Mouse (Mus musculus) megakaryocyte, embryonic 14.5 days (primary cell): ENCODE results near the gene Pgm5. TPM values are rescaled to one million over a fixed set of nuclear protein-coding genes. Genes with fewer than 3 reads are reported as not detected.

Source experiments
- H3K27me3 ChIP-seq: replicated peaks from 2 replicates; pipeline ENCODE3; 2012; ENCODE audit warnings: inconsistent platforms
- H3K36me3 ChIP-seq: replicated peaks from 2 replicates; pipeline ENCODE3; 2012; ENCODE audit warnings: low read length, inconsistent platforms, mixed read lengths
- H3K4me1 ChIP-seq: 2 replicates; pipeline ENCODE4 v1.6.1; 2012; ENCODE audit warnings: inconsistent platforms
- H3K4me3 ChIP-seq: replicated peaks from 2 replicates; pipeline ENCODE3; 2012; ENCODE audit warnings: moderate library complexity, mild to moderate bottlenecking, inconsistent platforms
- H3K9me3 ChIP-seq: 2 replicates; pipeline ENCODE4 v1.6.1; 2012; ENCODE audit warnings: inconsistent platforms
- FLI1 ChIP-seq: IDR thresholded peaks from 2 replicates; pipeline ENCODE4 v1.6.1; 2012; ENCODE audit warnings: low read length, inconsistent platforms, mixed read lengths
- GATA1 ChIP-seq: IDR thresholded peaks from 3 replicates; pipeline ENCODE4 v1.6.1; 2012; ENCODE audit warnings: mixed read lengths, low read length, inconsistent platforms, borderline replicate concordance
- polyA plus RNA-seq: library from polyadenylated mRNA; stranded (reverse); fragments of >175 nt; gene quantifications from 2 replicates; pipeline ENCODE4 v1.2.3, GENCODE M21; 2012; ENCODE audit warnings: low replicate concordance; ENCODE audit not compliant: insufficient read depth

Pgm5 gene
- polyA plus RNA-seq, 1 experiment = not detected

DNA sequence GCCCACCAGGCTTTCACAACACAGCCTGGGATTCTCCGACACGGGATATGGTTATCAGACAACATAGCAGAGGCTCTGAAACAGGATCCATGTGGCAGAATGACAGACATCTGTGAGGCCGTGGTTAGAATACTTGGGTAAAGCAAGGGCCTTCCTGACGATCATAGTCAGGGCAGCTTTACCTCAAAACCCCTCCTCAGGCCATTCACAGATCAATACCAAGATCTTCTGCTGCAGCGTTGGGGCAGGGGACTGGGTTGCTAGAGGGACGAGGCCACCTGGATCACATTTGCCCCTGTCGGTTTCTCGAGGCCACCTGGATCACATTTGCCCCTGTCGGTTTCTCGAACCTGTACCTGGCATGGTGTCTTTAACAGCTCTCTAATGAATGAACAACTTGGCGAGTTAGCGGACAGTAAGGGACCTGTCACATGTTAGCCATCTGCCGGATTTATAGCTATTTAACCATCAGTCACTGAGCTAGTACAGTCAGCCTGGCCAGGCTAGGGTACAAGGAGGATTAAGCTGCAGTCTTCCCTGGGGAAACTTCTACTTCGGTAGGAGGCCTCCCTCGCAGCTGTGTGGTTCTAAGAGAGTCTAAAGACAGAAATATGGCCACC is 76.5 kb downstream of the Pgm5 start:
- H3K36me3 ChIP-seq = no peaks in the 10 kb centered on the region
- TF ChIP-seq GATA1 (no peak), FLI1 (no peak)
- H3K4me1 ChIP-seq = no peaks in the 10 kb centered on the region
- H3K9me3 ChIP-seq = no peaks in the 10 kb centered on the region
- peaks cover 4% of the 10 kb centered on the region for H3K27me3 ChIP-seq
- no peak overlapping the region for H3K4me3 ChIP-seq

GRCm38 (mm10) chr19:24783736-24784135 is 77.9 kb downstream of the Pgm5 start:
- H3K27me3 ChIP-seq = peaks cover 4% of the 10 kb centered on the region
- no peaks in the 10 kb centered on the region for H3K4me1 ChIP-seq
- no peaks in the 10 kb centered on the region for H3K36me3 ChIP-seq
- TF ChIP-seq FLI1 (no peak), GATA1 (no peak)
- no peak overlapping the region for H3K4me3 ChIP-seq
- H3K9me3 ChIP-seq = no peaks in the 10 kb centered on the region

DNA sequence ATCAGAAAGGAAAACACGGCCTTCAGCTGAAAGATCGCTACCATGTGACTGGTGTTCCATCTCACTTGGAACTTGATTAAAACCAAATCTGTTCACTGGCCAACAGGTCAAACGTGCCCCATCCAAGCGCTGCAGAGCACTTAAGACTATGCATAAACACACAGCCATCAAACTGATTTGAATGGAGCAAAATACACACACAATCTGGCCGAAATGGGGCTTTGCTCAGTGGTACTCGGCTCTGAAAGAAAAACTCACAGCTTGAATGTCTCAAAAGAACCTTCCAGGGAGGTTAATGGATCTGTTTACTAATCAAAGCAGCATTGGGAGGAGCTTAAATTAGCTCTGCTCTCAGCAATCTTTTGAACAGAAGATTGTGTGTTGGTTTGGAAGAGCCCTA is 81.7 kb downstream of the Pgm5 start:
- no peaks in the 10 kb centered on the region for H3K4me1 ChIP-seq
- no peaks in the 10 kb centered on the region for H3K9me3 ChIP-seq
- H3K27me3 ChIP-seq = no peaks in the 10 kb centered on the region
- no peak overlapping the region for H3K4me3 ChIP-seq
- TF ChIP-seq GATA1 = no peak
- TF ChIP-seq FLI1 = no peak
- no peaks in the 10 kb centered on the region for H3K36me3 ChIP-seq

DNA sequence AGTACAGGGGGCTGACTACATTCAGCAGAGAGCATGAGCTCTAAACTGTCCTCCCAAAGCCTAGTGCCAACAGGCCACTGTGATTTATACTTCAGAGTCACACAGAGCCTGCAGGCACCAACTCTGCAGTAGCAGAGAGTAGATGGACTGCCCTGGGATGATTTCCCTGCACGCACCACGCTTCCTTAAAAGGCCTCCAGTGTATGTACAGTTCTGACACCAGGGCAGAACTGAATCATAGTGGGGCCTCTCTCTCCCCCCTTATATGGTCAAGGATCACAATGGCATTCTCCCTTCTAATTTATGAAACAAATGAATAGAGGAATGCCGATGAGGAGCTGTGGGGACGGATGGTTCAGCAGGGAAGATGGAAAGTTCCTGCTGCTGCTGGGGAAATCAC is 91.3 kb downstream of the Pgm5 start:
- H3K9me3 ChIP-seq = no peaks in the 10 kb centered on the region
- no peaks in the 10 kb centered on the region for H3K36me3 ChIP-seq
- H3K27me3 ChIP-seq = no peaks in the 10 kb centered on the region
- no peak for TF ChIP-seq GATA1
- no peak for TF ChIP-seq FLI1
- H3K4me3 ChIP-seq = no peak overlapping the region
- H3K4me1 ChIP-seq = no peaks in the 10 kb centered on the region

GRCm38 (mm10) chr19:24767401-24767800 is 94.3 kb downstream of the Pgm5 start:
- H3K27me3 ChIP-seq = no peaks in the 10 kb centered on the region
- H3K4me3 ChIP-seq = no peak overlapping the region
- TF ChIP-seq GATA1 (no peak), FLI1 (no peak)
- H3K4me1 ChIP-seq = no peaks in the 10 kb centered on the region
- no peaks in the 10 kb centered on the region for H3K9me3 ChIP-seq
- H3K36me3 ChIP-seq = no peaks in the 10 kb centered on the region

DNA sequence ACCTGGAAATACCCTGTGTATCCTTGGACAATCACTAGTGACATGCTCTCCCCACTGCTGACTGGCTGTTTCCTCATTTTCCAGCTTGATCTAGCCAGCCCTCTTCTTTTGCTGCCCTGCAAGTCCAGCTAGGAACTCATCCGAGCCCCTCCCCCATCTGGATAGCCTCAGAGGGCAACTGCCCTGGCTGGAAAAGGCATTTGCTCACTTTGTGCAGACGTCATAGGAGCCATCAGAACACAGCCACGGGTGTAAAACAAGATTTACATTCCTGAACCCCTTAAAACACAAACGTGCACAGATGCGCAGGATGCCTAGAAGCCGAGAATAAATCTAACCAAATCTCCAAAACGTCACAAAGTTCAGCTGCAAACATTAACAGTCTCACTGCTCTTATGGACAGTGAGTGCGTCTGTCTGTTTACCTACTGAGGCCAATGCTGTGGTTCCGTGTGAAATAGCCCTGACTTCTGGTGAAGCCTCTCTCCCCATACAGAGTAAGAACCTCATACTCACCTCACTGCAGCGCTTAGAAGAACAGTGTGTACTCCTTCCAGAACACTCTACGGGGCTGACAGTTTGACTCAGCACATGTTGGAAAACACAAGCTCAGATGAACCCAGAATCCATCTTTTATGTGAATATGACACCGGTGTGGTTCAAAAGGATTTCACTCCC is 99.0 kb downstream of the Pgm5 start:
- Histone ChIP-seq H3K36me3 (no peaks in the 10 kb centered on the region), H3K9me3 (no peaks in the 10 kb centered on the region), H3K27me3 (peaks cover 3% of the 10 kb centered on the region), H3K4me3 (no peak overlapping the region), H3K4me1 (no peaks in the 10 kb centered on the region)
- TF ChIP-seq GATA1 (no peak), FLI1 (no peak)

DNA sequence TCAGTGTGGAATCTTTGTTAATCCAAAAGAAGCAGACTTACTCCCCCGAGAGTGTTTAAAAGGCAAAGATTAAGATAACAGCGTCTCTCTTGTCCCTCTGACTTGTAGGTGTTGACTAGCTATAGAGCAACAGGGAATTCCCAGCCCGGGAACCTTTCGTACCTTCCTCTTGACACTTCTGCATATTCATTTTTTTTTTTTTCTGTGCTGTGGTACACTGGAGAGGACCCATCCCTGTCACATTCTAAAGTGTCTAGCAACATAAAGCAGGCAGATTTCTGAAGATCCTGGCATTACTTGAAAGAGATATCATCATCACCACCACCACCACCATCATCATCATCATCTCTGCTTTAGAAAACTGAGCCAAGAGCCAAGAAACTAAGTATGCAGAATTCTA is 105.0 kb downstream of the Pgm5 start:
- no peaks in the 10 kb centered on the region for H3K9me3 ChIP-seq
- H3K36me3 ChIP-seq = no peaks in the 10 kb centered on the region
- peaks cover 4% of the 10 kb centered on the region for H3K27me3 ChIP-seq
- H3K4me1 ChIP-seq = no peaks in the 10 kb centered on the region
- H3K4me3 ChIP-seq = no peak overlapping the region
- TF ChIP-seq GATA1 = no peak
- TF ChIP-seq FLI1 = no peak

DNA sequence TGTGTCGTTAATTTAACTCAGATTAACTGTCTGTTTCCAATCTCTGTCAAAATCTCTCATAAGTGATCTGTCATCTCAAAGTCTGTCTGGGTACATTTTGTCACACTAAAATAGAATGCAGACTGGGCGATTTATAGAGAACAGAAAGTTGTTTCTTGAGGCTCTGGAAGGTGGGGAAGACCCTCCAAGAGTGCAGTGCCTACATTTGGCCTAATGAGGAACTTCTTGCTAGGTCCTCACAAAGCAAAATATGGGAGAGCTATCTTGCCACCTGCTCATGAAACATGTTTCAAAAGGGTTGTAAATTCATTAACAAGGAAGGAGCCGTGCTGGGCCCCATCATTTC is 107.2 kb downstream of the Pgm5 start:
- Histone ChIP-seq H3K4me1 (no peaks in the 10 kb centered on the region), H3K9me3 (no peaks in the 10 kb centered on the region), H3K27me3 (peaks cover 2% of the 10 kb centered on the region), H3K4me3 (no peak overlapping the region), H3K36me3 (no peaks in the 10 kb centered on the region)
- TF ChIP-seq FLI1 (no peak), GATA1 (no peak)

GRCm38 (mm10) chr19:24753617-24754439 is 107.8 kb downstream of the Pgm5 start:
- Histone ChIP-seq H3K4me1 (no peaks in the 10 kb centered on the region), H3K9me3 (no peaks in the 10 kb centered on the region), H3K4me3 (no peak overlapping the region), H3K27me3 (peaks cover 2% of the 10 kb centered on the region), H3K36me3 (no peaks in the 10 kb centered on the region)
- TF ChIP-seq FLI1 (no peak), GATA1 (no peak)
